Mouse (Mus musculus): ENCODE data around the gene Slco1c1. TPM values are rescaled to one million over a fixed set of nuclear protein-coding genes. Genes with fewer than 3 reads are reported as not detected.

The Slco1c1 gene
- total RNA-seq, 1 experiment: not detected

DNA sequence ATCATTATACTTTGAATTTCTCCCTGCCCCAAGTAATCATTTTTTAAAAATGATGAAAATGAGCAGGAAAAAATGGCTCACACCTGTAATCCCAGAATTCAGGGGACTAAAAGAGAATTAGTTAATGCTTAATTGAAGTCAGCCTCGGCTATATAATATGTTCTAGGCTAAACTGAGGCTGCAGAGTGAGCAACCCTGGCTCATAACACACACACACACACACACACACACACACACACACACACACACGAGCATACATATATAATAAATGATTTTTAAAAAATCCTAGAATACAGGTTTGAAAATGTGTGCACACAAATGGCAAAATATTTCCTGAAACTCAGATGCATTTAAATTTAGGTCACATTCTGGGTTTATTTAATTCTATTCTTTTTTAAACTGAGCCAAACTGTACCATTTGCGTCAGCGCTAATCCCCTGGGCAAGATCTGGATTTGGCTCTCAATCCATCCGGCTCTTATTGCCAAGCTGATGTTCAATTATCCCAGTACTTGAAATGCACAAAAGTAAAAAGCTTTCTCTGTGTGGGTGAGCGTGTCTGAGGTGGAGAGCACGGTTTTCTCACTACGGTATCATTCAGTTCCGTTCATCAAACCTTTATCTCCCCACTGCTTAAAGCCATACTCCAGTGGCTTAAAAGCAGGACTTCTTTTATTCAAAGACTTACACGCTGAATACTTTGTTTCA lies 43.8 kb downstream of the Slco1c1 start:
- Histone ChIP-seq H3K9me3 (ENCODE audit: control insufficient read depth, insufficient read depth, low read depth, low read length) (no peaks in the 10 kb centered on the region), H3K9ac (ENCODE audit: insufficient read depth, low read depth, low read length, poor library complexity, severe bottlenecking) (no peak overlapping the region), H3K36me3 (ENCODE audit: control insufficient read depth, insufficient read depth, low read length, poor library complexity, severe bottlenecking) (no peaks in the 10 kb centered on the region; the same call in 1 of the 2 replicates), H3K27ac (ENCODE audit: insufficient read depth, low read depth, low read length, poor library complexity, severe bottlenecking) (no peak overlapping the region), H3K4me1 (ENCODE audit: control insufficient read depth in 2 of 2, insufficient read depth in 2 of 2, low read length in 2 of 2, poor library complexity in 1 of 2) (no peaks in the 10 kb centered on the region), H3K4me3 (ENCODE audit: insufficient read depth in 1 of 2, low read depth in 1 of 2, low read length in 2 of 2, poor library complexity in 1 of 2, severe bottlenecking in 1 of 2) (no peak overlapping the region)
- in situ Hi-C loops (cut with MboI; ENCODE audit: low sequenced_read_pairs in 2 of 2, unreplicated experiment in 2 of 2): no loop called here
- DNase-seq (ENCODE audit: low read depth, low spot score): no peak
- TF ChIP-seq HCFC1 (IDR thresholded peaks at IDR 0.05; ENCODE audit: borderline replicate concordance, insufficient read depth, low read length) (no peak), ZNF384 (IDR thresholded peaks at IDR 0.05; ENCODE audit: low read depth, low read length) (no peak), MAFK (IDR thresholded peaks at IDR 0.05; ENCODE audit: insufficient read depth, low read depth, low read length) (no peak), ZC3H11A (IDR thresholded peaks at IDR 0.05; ENCODE audit: borderline replicate concordance, low read depth, low read length) (no peak), CHD2 (IDR thresholded peaks at IDR 0.05; ENCODE audit: low read depth, low read length) (no peak)

GRCm38 (mm10) chr6:141568559-141568946 lies 44.4 kb downstream of the Slco1c1 start:
- in situ Hi-C loops (cut with MboI; ENCODE audit: low sequenced_read_pairs in 2 of 2, unreplicated experiment in 2 of 2): no loop called here
- no peak overlapping the region for H3K4me3 ChIP-seq (ENCODE audit: insufficient read depth in 1 of 2, low read depth in 1 of 2, low read length in 2 of 2, poor library complexity in 1 of 2, severe bottlenecking in 1 of 2)
- H3K4me1 ChIP-seq (ENCODE audit: control insufficient read depth in 2 of 2, insufficient read depth in 2 of 2, low read length in 2 of 2, poor library complexity in 1 of 2): no peaks in the 10 kb centered on the region
- no peaks in the 10 kb centered on the region; the same call in 1 of the 2 replicates for H3K36me3 ChIP-seq (ENCODE audit: control insufficient read depth, insufficient read depth, low read length, poor library complexity, severe bottlenecking)
- no peak for TF ChIP-seq ZNF384 (IDR thresholded peaks at IDR 0.05; ENCODE audit: low read depth, low read length)
- no peak for TF ChIP-seq ZC3H11A (IDR thresholded peaks at IDR 0.05; ENCODE audit: borderline replicate concordance, low read depth, low read length)
- no peak for TF ChIP-seq MAFK (IDR thresholded peaks at IDR 0.05; ENCODE audit: insufficient read depth, low read depth, low read length)
- TF ChIP-seq HCFC1 (IDR thresholded peaks at IDR 0.05; ENCODE audit: borderline replicate concordance, insufficient read depth, low read length): no peak
- TF ChIP-seq CHD2 (IDR thresholded peaks at IDR 0.05; ENCODE audit: low read depth, low read length): no peak
- no peak overlapping the region for H3K9ac ChIP-seq (ENCODE audit: insufficient read depth, low read depth, low read length, poor library complexity, severe bottlenecking)
- no peak overlapping the region for H3K27ac ChIP-seq (ENCODE audit: insufficient read depth, low read depth, low read length, poor library complexity, severe bottlenecking)
- no peaks in the 10 kb centered on the region for H3K9me3 ChIP-seq (ENCODE audit: control insufficient read depth, insufficient read depth, low read depth, low read length)
- DNase-seq (ENCODE audit: low read depth, low spot score): no peak

DNA sequence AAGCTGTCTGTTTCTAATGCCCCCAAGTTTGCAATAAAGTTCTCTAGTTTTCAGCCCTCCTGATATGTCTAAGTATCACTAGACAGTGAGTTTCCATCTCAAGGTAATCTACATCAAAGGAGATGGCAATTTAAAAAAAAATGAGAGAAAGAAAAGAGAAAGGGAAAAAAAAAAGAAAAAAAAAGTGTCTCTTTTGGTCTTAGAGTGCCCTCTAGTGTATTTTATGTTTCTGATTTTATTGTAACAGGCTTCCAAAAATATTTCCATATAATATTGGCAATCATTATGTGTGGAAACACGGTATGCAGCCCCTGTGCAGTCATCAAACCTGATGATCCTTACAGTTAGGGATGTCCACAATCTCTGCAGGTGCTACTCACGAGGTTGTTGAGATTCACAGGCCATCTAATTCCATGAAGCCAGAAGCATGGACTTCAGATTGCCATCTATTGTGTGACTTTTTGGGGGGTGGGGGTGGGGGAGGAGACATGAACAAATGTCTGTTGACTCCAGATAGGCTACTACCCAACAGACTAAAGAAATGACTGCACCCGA lies 52.6 kb downstream of the Slco1c1 start:
- no peak overlapping the region for H3K27ac ChIP-seq (ENCODE audit: insufficient read depth, low read depth, low read length, poor library complexity, severe bottlenecking)
- no peak for DNase-seq (ENCODE audit: low read depth, low spot score)
- H3K36me3 ChIP-seq (ENCODE audit: control insufficient read depth, insufficient read depth, low read length, poor library complexity, severe bottlenecking): no peaks in the 10 kb centered on the region; the same call in 1 of the 2 replicates
- in situ Hi-C loops (cut with MboI; ENCODE audit: low sequenced_read_pairs in 2 of 2, unreplicated experiment in 2 of 2): no loop called here
- H3K9me3 ChIP-seq (ENCODE audit: control insufficient read depth, insufficient read depth, low read depth, low read length): no peaks in the 10 kb centered on the region
- H3K9ac ChIP-seq (ENCODE audit: insufficient read depth, low read depth, low read length, poor library complexity, severe bottlenecking): no peak overlapping the region
- no peak overlapping the region for H3K4me3 ChIP-seq (ENCODE audit: insufficient read depth in 1 of 2, low read depth in 1 of 2, low read length in 2 of 2, poor library complexity in 1 of 2, severe bottlenecking in 1 of 2)
- no peak for TF ChIP-seq MAFK (IDR thresholded peaks at IDR 0.05; ENCODE audit: insufficient read depth, low read depth, low read length)
- peak; percentile 53; the same call in 1 of the 2 replicates for TF ChIP-seq ZNF384 (IDR thresholded peaks at IDR 0.05; ENCODE audit: low read depth, low read length)
- H3K4me1 ChIP-seq (ENCODE audit: control insufficient read depth in 2 of 2, insufficient read depth in 2 of 2, low read length in 2 of 2, poor library complexity in 1 of 2): no peaks in the 10 kb centered on the region

DNA sequence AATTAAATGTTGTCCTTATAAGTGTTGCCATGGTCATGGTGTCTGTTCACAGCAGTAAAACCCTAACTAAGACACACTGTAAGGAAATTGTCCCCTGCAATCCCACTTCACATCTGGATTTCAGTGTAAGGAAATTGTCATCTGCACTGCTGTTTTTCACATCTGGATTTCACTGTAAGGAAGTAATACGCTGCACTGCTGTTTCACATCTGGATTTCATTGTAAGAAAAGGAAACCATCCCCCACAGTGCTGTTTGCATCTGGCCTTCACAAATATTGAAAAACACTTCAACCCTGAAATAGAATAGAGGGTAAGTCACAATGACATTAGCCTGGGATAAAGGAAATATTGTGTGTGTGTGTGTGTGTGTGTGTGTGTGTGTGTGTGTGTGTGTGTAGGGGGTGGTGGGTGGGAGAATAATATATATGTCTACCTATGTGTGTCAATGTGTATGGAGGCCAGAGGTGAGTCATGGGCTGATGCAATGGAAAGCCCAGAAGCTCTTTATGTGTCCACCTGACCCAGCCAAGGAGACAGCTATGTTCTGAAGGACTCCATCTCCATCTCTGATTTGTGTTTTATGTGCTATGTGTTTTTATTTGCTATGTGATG lies 60.7 kb downstream of the Slco1c1 start:
- H3K27ac ChIP-seq (ENCODE audit: insufficient read depth, low read depth, low read length, poor library complexity, severe bottlenecking): no peak overlapping the region
- peaks cover 6% of the 10 kb centered on the region; the same call in 1 of the 2 replicates for H3K36me3 ChIP-seq (ENCODE audit: control insufficient read depth, insufficient read depth, low read length, poor library complexity, severe bottlenecking)
- no peak overlapping the region for H3K4me3 ChIP-seq (ENCODE audit: insufficient read depth in 1 of 2, low read depth in 1 of 2, low read length in 2 of 2, poor library complexity in 1 of 2, severe bottlenecking in 1 of 2)
- H3K9ac ChIP-seq (ENCODE audit: insufficient read depth, low read depth, low read length, poor library complexity, severe bottlenecking): no peak overlapping the region
- in situ Hi-C loops (cut with MboI; ENCODE audit: low sequenced_read_pairs in 2 of 2, unreplicated experiment in 2 of 2): no loop called here
- no peak for DNase-seq (ENCODE audit: low read depth, low spot score)
- H3K4me1 ChIP-seq (ENCODE audit: control insufficient read depth in 2 of 2, insufficient read depth in 2 of 2, low read length in 2 of 2, poor library complexity in 1 of 2): no peaks in the 10 kb centered on the region
- peaks cover 1% of the 10 kb centered on the region; the same call in 1 of the 2 replicates for H3K9me3 ChIP-seq (ENCODE audit: control insufficient read depth, insufficient read depth, low read depth, low read length)
- no peak for TF ChIP-seq MAFK (IDR thresholded peaks at IDR 0.05; ENCODE audit: insufficient read depth, low read depth, low read length)
- no peak for TF ChIP-seq ZC3H11A (IDR thresholded peaks at IDR 0.05; ENCODE audit: borderline replicate concordance, low read depth, low read length)
- no peak for TF ChIP-seq HCFC1 (IDR thresholded peaks at IDR 0.05; ENCODE audit: borderline replicate concordance, insufficient read depth, low read length)
- TF ChIP-seq ZNF384 (IDR thresholded peaks at IDR 0.05; ENCODE audit: low read depth, low read length): no peak
- no peak for TF ChIP-seq CHD2 (IDR thresholded peaks at IDR 0.05; ENCODE audit: low read depth, low read length)
